Mouse (Mus musculus) layer of hippocampus, adult 2 months (tissue): ENCODE results near the gene Acot7. TPM values are rescaled to one million over a fixed set of nuclear protein-coding genes. Genes with fewer than 3 reads are reported as not detected.

ENCODE experiments used
- DNase-seq, 2 experiments: peaks; one replicate each; pipeline ENCODE4 v3.0.0; 2022; ENCODE audit warnings: low spot score in 2 of 2
- H3K27ac ChIP-seq: fragments of 200-600 bp; 2 replicates; pipeline ENCODE4 v1.8.1; 2022
- H3K4me3 ChIP-seq: fragments of 200-600 bp; 2 replicates; pipeline ENCODE4 v1.8.1; 2022; ENCODE audit warnings: mild to moderate bottlenecking
- CTCF ChIP-seq: fragments of 200-600 bp; conservative IDR thresholded peaks from 2 replicates; pipeline ENCODE4 v1.8.1; 2022; ENCODE audit warnings: antibody characterized with exemption, mild to moderate bottlenecking, moderate library complexity
- total RNA-seq, 2 experiments: library from RNA; stranded (reverse); gene quantifications; 2 replicates each; pipeline ENCODE4 v1.2.3; 2021

Acot7 gene
- total RNA-seq, 2 experiments from 2014 or later: 306 to 335 TPM

- H3K27ac ChIP-seq: peak overlapping the region; percentile 76
Observed at GRCm38 (mm10) chr4:152189691-152190090, 11.8 kb downstream of the Acot7 start.

GRCm38 (mm10) chr4:152190096-152190653 lies 12.2 kb downstream of the Acot7 start:
- peak overlapping the region; percentile 76 for H3K27ac ChIP-seq
- no peak for TF ChIP-seq CTCF
- no peak for DNase-seq
- no peak overlapping the region for H3K4me3 ChIP-seq

More at GRCm38 (mm10) chr4:152189691-152190090, 11.8 kb downstream of the Acot7 start:
- no peak for DNase-seq
- TF ChIP-seq CTCF: no peak
- H3K4me3 ChIP-seq: no peak overlapping the region

GRCm38 (mm10) chr4:152190701-152191100 lies 12.8 kb downstream of the Acot7 start:
- DNase-seq: no peak
- Histone ChIP-seq H3K4me3 (no peak overlapping the region), H3K27ac (peak overlapping the region; percentile 76)
- TF ChIP-seq CTCF: no peak

GRCm38 (mm10) chr4:152192569-152192968 lies 14.6 kb downstream of the Acot7 start:
- Histone ChIP-seq H3K4me3 (no peak overlapping the region), H3K27ac (peak overlapping the region; percentile 82)
- no peak for DNase-seq
- no peak for TF ChIP-seq CTCF

DNA sequence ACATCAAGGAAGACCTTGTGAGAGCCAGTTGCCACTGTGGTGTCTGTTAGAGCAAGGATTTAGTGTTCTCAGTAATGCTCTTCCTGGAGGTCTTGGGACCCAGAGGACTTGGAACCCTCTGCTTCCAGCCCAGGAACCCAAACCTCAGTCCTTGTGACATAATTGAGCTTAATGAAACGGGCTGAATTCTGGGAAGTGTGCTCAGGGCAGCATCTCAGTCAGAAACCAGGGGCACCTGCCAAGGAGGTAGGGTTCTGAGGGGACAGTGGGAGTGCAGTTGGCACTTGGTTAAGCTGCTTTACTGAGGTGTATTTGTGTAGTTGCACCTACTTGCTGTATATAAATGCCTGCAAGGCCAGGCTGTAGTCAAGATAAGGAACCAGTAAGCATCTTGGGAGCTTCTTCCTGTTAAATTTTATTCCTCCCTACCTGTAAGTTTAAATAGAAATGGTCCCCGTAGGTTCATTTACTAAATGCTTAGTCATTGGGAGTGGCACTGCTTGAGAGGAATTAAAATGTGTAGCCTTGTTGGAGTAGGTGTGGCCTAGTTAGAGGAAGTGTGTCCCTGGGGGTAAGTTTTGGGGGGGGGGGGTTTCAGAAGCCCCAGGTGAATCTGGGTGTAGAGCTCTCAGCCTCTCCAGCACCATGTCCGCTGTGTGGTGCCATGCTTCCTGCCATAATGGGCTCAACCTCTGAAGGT lies 16.7 kb downstream of the Acot7 start:
- peak overlapping the region; percentile 68; the same call in 1 of the 2 replicates for H3K27ac ChIP-seq
- H3K4me3 ChIP-seq: no peak overlapping the region
- TF ChIP-seq CTCF: no peak
- no peak for DNase-seq

DNA sequence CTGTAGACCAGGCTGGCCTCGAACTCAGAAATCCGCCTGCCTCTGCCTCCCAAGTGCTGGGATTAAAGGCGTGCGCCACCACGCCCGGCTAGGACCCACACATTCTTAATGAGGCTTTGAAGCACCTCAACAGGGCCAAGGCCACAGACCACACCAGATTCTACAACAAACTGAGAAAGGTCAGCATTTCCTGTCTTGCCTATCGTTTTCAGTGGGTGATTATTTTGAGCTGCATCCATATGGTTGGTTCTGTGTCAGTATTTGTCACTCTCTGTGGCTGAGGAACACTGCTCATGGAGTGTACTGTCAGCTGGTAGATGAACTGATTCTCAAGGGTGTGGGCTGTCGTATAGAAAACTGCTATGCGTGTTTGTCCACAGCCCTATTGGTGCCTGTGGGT lies 18.3 kb downstream of the Acot7 start:
- 0 out of 2 replicates have a peak overlapping the region, but pooled peaks have one; percentile 32 for H3K27ac ChIP-seq
- H3K4me3 ChIP-seq: no peak overlapping the region
- DNase-seq: no peak
- TF ChIP-seq CTCF: no peak

GRCm38 (mm10) chr4:152197545-152197944 lies 19.6 kb downstream of the Acot7 start:
- TF ChIP-seq CTCF: no peak
- no peak for DNase-seq
- Histone ChIP-seq H3K27ac (no peak overlapping the region), H3K4me3 (no peak overlapping the region)

DNA sequence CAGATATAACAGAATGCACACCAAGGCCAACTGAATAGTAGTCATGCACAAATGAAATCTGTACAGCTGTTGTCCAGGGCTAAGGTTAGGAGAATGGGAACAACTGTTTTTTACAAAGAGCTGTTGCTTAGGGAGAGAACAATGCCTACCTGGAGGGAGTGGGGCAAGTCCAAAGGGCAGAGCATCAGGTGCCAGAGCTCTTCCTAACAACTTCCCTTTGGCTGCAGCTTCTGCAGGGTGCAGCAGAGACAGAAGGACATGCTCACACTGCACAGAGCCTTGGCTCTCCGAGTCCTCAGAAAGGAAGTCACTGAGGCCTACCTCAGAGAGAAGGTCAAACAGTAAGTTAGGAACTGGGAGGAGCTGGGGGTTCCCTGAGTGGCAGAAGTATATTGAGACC lies 21.7 kb downstream of the Acot7 start:
- no peak for DNase-seq
- no peak for TF ChIP-seq CTCF
- no peak overlapping the region for H3K27ac ChIP-seq
- no peak overlapping the region for H3K4me3 ChIP-seq

DNA sequence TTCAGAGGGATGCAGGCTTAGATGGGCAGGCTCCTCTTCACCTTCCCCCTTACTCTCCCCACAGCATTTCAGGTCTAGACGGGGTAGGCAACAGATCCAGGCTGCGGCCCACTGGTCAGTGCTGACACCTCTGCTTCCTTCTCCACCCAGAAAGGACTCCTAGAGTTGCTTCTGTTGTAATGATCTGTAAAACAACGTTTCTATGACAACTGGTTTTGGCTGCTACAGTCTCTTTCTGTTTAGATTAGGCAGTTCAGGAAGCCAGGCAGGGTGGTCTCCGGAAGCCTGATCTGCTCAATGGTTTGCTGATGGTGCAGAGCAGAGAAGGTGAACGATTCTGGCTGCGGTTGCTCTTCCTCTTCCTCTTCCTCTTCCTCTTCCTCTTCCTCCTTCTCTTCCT lies 23.6 kb downstream of the Acot7 start:
- Histone ChIP-seq H3K4me3 (no peak overlapping the region), H3K27ac (peak overlapping the region; percentile 87)
- DNase-seq: no peak
- TF ChIP-seq CTCF: no peak

DNA sequence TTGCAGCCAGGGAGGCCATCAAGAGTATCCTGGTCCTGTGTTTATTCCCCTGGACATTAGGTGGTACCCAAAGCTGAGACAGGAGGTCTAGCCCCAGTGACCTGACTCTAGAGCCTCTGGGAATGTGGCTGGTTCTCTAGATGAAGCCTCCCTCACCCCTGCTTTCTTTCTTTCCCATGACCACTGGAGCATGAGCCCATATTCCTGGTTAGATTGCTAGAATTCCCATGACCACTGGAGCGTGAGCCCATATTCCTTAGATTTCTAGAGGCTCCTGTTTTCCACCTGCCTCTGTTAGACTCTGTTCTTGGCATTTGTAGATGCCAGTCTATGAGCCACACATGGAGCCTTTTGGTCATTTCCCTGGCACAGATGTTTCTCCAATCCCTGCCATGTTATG lies 24.5 kb downstream of the Acot7 start:
- TF ChIP-seq CTCF: no peak
- peak overlapping the region; percentile 87 for H3K27ac ChIP-seq
- no peak overlapping the region for H3K4me3 ChIP-seq
- DNase-seq: no peak

DNA sequence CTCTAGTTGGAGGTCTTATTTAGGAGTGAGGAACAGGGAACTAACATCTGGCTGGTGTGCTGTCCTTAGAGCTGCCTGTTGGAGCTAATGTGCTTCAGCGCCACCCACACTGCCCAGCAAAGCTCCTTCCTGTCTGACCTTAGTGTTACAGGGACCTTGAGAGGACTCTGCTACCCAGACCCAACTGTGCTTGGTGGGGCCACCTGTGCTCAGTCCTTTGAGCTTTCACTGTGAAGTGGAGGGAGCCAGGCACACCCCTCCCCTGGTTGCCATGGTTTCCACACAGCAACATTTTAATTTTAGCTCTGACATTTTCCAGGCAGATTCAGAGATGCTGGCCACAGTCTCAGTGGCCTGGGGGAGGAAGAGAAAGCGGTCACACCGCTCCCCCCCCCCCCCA lies 25.0 kb downstream of the Acot7 start:
- DNase-seq: peak; percentile 50 to 69
- Histone ChIP-seq H3K4me3 (no peak overlapping the region), H3K27ac (peak overlapping the region; percentile 87)
- no peak for TF ChIP-seq CTCF

- peak overlapping the region; percentile 37; the same call in 1 of the 2 replicates for H3K27ac ChIP-seq
- no peak overlapping the region for H3K4me3 ChIP-seq
- peak; percentile 33 for TF ChIP-seq CTCF
- no peak for DNase-seq
Observed at GRCm38 (mm10) chr4:152204663-152205062, 26.7 kb downstream of the Acot7 start.

- no peak for TF ChIP-seq CTCF
- no peak for DNase-seq
- no peak overlapping the region for H3K4me3 ChIP-seq
- peak overlapping the region; percentile 37; the same call in 1 of the 2 replicates for H3K27ac ChIP-seq
Observed at GRCm38 (mm10) chr4:152206199-152206598, 28.3 kb downstream of the Acot7 start.

DNA sequence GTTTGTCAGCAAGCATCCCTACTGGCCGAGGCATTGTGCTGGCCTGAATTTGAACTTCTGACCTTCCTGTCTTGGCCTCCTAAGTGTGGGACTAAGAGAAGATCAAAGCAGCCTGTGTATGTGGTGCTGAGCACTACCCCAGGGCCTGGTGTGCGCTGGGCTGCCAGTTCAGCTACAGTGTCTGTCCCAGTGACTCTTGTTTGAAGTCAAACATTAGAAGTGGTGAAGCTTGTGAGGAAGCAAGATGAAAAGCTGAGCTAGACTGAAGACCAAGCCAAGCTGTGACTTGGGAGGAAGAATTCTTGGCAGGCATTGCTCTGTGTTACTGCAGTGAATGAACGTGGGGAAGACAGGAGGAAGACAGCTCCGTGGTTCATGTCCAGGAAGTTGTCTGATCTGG lies 31.7 kb downstream of the Acot7 start:
- H3K4me3 ChIP-seq: no peak overlapping the region
- no peak overlapping the region for H3K27ac ChIP-seq
- no peak for TF ChIP-seq CTCF
- DNase-seq: no peak
